Mouse (Mus musculus): ENCODE measurements around the gene Nkx3-2.

Nkx3-2 gene

DNA sequence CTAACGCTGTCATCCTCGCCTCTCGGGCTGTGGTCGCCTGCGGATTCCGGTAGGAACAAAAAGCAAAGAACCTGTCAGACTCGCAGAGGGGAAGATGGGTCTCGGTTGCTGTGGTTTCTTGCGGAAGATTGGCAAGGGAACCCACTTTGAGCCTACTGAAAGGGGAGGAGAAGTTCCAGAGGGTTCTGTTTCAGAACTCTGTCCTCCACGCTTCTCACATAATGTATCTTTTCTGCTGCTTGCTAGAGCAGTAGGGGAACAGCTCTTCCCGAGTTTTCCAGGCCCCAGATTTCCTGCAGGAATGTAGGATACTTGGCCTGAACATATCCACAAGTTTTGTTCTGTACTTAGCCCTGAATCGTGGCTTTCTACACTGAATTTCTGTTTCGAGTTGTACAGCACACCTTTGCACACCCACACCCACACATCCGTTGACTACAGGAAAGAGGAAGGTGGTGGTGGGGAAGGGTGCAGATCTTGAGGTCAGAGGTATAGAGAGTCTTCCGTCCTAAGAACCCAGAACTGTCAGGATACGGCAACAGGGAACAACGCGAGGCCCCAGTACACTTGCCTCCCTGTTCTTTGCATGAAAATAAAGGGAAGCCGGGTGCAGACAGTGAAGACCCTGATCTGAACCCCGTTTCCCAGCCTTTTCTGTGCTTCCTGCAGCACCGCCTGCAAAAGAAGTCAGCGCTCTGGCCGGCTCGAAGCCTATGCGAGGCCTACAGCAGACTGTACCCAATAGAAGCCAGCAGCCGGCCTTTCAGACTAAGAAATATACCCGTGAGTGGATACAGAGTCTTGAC is 2.0 kb downstream of the Nkx3-2 start:
- no peak for DNase-seq (ENCODE audit: low spot score in 2 of 2)

GRCm38 (mm10) chr5:41761509-41762140 is 2.7 kb downstream of the Nkx3-2 start:
- no peak for DNase-seq (ENCODE audit: low spot score in 2 of 2)

DNA sequence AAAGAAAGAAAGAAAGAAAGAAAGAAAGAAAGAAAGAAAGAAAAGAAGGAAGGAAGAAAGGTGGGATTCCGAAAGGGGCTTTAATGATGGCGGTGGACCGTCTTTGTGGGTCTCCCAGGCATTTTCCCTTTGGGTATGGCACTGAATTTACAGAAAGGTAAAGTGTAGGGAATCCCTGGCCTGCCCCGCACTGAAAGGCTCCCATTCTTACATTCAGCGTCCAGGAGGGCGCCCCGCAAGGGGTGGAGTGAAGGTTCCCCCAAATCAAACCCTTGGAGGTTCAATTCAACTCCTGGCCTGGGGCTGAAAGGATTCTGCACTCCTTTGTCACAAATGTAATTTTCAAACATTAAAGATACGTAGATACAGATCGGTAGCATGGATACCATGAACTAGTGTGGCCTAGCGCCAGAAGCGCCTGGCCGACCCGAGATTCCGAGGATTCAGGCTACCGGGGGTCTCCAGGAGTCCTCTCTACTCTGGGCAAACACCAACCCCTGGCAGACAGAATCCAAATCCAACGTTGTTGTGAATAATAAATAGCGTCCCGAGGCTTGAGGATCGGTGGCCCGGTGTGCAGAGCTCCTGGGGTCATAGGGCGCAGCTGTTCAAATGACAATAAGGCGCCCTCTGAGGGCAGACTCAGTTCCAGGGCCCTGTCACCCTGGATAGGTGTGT is 3.3 kb downstream of the Nkx3-2 start:
- DNase-seq (ENCODE audit: low spot score in 2 of 2) = no peak

DNA sequence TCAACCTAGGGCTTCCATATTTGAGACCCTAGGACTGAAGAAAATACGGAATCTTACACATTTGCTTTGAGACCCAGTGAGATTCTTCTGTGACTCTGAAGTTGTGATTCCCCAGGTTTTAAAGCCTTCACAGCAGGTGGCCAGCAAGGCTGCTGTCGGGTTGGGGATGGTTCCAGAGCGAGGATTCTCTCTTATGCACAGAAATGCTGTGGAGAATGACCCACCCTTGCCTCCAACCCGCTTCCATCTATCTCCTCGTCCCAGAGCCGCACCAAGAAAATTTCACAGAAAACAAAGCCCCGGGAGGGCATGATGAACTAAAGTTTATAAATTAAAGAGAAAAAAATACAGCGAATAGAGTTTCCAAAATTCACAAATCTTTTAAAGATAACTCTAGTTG is 4.2 kb downstream of the Nkx3-2 start:
- DNase-seq (ENCODE audit: low spot score in 2 of 2) = no peak

DNA sequence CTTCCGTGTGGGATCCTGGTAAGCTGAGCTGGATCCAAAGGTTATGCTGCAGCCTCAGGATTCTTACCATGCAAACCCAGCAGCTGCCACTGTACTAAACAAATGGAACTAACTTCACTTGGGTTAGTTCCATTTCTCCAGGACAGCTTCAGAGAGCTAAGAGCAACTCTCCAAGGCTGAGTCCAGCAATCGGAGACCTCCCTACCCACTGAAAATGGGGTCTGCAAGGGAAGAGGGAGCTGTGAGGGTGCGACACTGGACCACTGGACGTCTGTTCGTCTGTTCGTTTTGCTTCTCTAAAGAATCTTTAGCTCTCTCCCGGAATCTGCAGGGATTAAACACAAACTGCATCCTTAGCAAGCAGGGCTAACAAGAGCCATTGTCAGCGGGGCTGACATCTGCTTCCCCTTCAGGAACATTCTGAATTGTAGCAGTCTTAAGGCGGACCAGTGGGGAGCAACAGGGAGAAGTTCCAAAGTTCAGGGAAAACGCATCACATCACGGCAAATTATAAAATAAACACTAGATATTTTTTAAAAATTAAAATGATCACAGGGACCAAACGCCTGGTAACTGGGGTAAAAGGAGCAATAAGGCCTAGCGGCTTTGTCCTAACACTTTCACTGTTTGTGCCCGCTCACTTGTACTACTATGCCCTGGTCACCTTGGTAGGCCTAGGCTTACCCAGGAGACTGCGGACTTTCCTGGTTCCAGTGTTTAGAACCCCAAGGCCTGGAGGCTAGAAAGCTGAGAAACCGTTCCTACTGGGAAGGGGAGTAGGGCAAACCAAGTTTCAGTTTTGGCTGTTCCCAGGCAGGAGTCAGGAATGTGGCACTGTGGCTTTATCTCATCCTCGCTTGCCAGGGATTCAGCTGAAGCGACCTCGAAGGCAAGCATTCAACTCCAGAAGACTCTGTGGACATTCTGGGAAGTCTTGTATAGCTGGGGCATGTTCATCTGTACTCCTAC is 5.3 kb downstream of the Nkx3-2 start:
- no peak for DNase-seq (ENCODE audit: low spot score in 2 of 2)

DNA sequence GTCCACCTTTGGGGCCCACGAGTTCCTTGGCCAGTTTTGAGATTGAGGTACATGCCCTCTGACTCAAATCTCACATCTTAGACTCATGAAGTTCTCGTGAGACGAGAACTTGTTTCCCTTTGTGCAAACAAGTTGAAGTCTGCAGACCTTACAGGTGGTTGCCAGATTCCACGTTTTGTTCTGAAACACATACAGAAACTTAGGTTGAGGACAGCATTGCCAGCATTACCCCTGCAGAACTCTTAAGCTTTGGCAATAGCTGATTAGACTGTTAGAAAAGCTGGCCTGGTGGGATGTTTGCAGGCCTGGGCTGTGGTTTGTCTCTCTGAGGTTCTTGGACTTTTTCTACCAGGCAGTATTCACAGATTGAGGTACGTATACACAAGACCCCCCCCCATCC is 7.0 kb downstream of the Nkx3-2 start:
- DNase-seq (ENCODE audit: low spot score in 2 of 2) = no peak

DNA sequence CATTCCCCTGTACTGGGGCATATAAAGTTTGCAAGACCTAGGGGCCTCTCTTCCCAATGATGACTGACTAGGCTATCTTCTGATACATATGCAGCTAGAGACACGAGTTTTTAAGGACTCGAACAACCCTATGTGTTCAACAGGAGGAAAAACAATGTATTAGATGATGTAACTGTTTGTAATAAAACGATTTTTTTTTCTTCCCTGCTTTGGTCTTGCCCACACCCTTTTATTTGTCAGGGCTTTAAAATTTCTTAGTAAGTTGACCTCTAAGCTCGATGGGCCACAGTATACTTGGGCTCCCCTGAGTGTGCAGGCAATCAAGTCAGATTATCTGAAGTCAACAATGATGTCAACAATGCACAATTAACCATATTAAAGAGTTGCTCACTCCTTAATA is 7.9 kb downstream of the Nkx3-2 start:
- DNase-seq (ENCODE audit: low spot score in 2 of 2) = no peak

DNA sequence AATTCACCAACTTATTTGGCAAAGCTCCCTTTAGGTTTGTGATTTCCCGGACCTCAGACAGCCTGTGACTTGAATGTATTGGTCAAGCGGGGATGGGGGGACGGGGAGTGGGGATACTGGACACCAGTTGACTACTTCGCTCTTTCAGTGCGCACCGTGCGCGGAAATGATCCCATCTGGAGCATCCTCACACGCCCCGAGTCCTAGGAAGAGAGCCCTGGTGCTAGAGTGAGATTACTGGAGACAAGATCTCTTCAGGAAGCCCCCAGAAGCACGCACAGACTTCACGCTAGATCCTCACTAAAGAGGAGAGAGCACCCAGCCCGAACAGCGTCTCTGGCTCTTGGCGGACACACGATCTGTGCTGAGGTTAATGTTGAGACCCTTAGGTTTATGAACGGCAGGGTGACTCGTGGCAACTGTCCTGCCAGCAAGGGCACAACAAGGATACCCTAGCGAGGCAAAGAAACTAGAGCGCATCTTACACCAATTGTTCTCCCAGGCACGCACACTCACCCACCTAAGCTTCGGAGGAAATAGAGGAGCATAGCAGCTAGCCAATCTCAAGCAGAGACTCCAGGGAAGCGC is 8.8 kb downstream of the Nkx3-2 start:
- no peak for DNase-seq (ENCODE audit: low spot score in 2 of 2)

GRCm38 (mm10) chr5:41754836-41755235 is 9.5 kb downstream of the Nkx3-2 start:
- DNase-seq (ENCODE audit: low spot score in 2 of 2) = no peak

DNA sequence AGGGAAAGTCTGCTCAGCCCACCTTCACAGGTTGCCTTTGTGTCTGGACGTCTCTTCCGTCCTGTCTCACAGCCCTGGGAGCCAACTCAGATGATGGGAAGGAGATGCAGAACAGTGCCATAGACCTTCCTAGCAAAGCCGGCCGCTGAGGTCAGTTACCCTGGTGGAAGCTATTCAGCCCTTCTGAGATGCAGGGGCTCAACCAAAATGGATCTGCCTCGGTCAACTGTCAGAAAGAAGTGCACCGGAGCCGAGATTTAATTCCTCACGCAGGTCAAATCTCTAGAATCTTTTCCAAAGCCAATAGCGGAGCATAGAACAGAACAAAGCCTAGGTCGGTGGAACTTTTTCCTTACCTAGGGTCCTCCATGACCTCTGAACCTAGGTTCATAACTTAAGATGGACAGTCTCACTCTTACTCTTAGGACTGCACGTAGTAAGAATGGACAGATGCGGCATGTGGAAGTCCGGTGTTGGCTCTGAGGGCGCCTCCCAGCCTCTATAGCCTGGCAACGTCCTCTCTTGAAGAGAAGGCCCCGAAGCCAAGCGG is 10.0 kb downstream of the Nkx3-2 start:
- no peak for DNase-seq (ENCODE audit: low spot score in 2 of 2)

DNA sequence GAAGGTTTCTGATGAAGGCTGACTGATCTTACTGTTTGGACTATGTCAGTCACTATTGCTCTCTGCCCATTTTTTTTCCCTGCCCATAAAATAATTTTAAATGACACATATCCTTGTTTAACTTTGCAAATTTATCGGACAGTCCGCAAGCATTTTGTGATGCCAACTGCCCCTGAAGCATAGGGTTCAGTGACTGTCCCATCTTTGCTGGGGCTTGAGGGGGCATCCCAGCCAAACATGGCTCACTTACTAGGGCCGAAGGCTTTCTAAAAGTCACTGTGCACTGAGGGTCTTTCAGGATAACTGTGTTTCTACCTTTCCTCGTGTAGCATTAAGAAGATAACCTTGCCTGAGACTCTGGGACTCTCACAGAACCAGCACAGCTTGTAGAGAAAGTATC is 11.6 kb downstream of the Nkx3-2 start:
- no peak for DNase-seq (ENCODE audit: low spot score in 2 of 2)

- DNase-seq (ENCODE audit: low spot score in 2 of 2) = no peak
Observed at GRCm38 (mm10) chr5:41744898-41745780, 19.2 kb downstream of the Nkx3-2 start.

DNA sequence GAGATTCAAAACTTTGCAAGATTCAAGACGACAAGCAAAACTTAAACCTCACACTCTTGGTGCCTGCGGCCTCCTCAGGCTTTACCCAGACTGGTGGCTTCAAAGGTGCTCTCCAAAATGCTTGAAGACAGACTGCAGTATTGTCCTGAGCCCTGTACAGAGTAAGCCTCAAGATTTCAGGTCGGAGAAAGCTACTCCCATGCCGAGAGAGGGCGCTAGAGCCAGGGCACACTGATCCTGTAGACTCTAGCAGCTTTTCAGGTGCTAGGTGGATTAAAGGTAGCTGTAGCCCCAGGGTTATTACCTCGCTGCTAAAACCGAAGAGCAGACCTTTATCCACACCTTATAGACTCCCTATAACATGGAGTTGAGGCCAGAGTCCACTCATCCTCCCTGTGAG is 20.1 kb downstream of the Nkx3-2 start:
- DNase-seq (ENCODE audit: low spot score in 2 of 2) = no peak

GRCm38 (mm10) chr5:41738817-41739216 is 25.5 kb downstream of the Nkx3-2 start:
- no peak for DNase-seq (ENCODE audit: low spot score in 2 of 2)

DNA sequence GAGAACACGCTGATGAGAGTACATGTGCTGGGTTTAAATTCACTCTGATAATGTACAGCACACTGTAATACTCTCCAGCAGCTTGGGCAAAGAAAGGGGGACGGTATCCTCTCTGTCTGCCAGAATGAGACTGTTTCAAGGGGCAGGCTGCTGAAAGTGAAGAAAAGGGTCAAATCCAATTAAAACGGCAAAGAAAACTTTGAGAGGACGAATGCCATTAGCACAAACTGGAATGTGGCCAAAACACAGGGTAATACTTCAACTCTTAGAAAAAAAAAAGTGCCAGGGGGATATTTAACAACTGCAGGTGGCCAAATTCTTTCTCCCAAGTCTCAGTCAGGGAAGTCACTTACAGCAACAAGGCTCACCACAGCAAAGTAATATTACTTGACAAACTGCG is 27.3 kb downstream of the Nkx3-2 start:
- DNase-seq (ENCODE audit: low spot score in 2 of 2) = no peak

- DNase-seq (ENCODE audit: low spot score in 2 of 2) = no peak
Observed at GRCm38 (mm10) chr5:41727017-41727416, 37.3 kb downstream of the Nkx3-2 start.

DNA sequence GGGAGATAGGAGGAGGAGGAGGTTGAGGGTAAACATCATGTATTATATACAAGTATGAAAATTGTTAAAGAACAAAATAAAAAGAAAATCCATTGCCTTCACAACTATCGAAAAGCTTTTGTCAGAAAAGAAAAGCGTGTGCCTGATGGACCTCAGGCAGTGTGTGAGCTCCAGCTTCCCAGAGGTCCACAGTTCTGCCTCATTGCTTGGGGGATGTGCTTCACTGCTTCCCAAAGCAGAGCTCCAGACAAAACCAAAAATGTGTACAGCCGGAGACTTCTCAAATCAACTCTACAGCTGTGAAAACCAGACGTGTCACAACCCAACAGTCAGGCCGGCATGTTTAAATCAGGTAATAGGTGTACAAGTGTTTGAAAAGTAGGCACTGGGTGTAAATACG is 38.7 kb downstream of the Nkx3-2 start:
- no peak for DNase-seq (ENCODE audit: low spot score in 2 of 2)

All from left cerebral cortex, adult 9 months (tissue).